8 mouse cellular contexts compared by ENCODE assay signal in the genomic region with DNA sequence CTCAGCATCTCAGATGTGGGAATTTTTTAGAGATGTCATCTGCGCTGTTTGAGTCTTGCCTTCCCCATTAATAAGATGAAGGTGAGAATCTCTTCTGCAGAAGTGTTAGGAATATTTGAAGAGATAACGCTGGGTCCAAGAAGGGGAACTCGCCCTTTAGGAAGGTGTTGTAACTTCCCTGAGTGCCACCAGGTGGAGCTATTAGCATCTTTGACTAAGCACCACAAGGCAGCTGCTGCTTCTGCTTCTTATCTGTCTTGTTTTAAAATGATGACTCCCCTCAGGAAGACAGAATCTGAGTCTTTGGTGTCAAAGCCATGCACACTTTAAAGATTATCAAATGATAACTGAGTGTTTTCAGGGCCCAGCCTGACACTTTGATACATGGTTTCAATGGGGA. TPM values are rescaled to one million over a fixed set of nuclear protein-coding genes. Genes with fewer than 3 reads are reported as not detected.
DNase-seq lines count a peak whose midpoint lies in the region.

No protein-coding gene starts in this region.

- DNase-seq in gastrocnemius, adult 18-20 months (ENCODE audit: low spot score): peak; percentile 59
- no peak for DNase-seq in gastrocnemius, adult 8-10 months (ENCODE audit: low spot score in 2 of 2)
- peak; percentile 68 for DNase-seq in ZHBTc4 (ENCODE audit: low read depth, low spot score)
- DNase-seq in embryo, embryonic 10 days (ENCODE audit: low spot score): peak; percentile 76
- peak; percentile 57 for DNase-seq in heart, adult 8-10 months (ENCODE audit: low spot score)
- peak; percentile 56 for DNase-seq in layer of hippocampus, adult 9-11 months
- DNase-seq in lung, postnatal 25 days (ENCODE audit: low spot score): peak; percentile 57
- peak; percentile 11 to 49 for DNase-seq in right cerebral cortex, postnatal 36 days (ENCODE audit: low spot score in 2 of 2)

RNA-seq across cellular contexts. Expression of gene Cnot6, which starts 15.4 kb away (rescaled TPM):
- 10 to 100 TPM; 10.4 to 10.7 TPM for total RNA-seq in gastrocnemius, adult 18-20 months (2021)
- total RNA-seq in gastrocnemius, adult 8-10 months (2022): 10 to 100 TPM in 2 of 4 experiments, 1 to 10 TPM in 2; 7.9 to 14.0 (median 9.8) TPM
- 10 to 100 TPM; 18.1 to 21.6 (median 20.2) TPM for total RNA-seq in heart, adult 8-10 months (2022)

Comparison
In these comparisons a context has a peak if more than half of its experiments do, and no peak if none do; other contexts are left out.
1. DNase-seq: peak in gastrocnemius, adult 18-20 months (single experiment), ZHBTc4 (single experiment), embryo, embryonic 10 days (single experiment), heart, adult 8-10 months (single experiment), layer of hippocampus, adult 9-11 months (single experiment), lung, postnatal 25 days (single experiment) and right cerebral cortex, postnatal 36 days (2 of 2); none in gastrocnemius, adult 8-10 months (0 of 2).